Mouse (Mus musculus) erythroid progenitor cell, adult 5-6 weeks (primary cell): ENCODE data around the gene Oscar. TPM values are rescaled to one million over a fixed set of nuclear protein-coding genes. Genes with fewer than 3 reads are reported as not detected.
"Not testable (repeated sequence)": the region's sequence is repeated elsewhere in the genome, so short reads cannot be mapped to it uniquely, and the experiment has no call there.

Experiments
- ATAC-seq: replicated peaks from 2 replicates; pipeline ENCODE4 v1.8.0; 2016; ENCODE audit warnings: moderate number of reproducible peaks, mild to moderate bottlenecking, moderate TSS enrichment, inconsistent platforms; ENCODE audit not compliant: poor library complexity, low FRiP score, severe bottlenecking
- total RNA-seq, 2 experiments: library from RNA; stranded (forward) in 1 of 2; stranded (reverse) in 1 of 2; fragments of 150-400 nt in 1 of 2; fragments of 186-747, 209-891 nt in 1 of 2; gene quantifications; 2 replicates each; pipeline versions ENCODE4 v1.2.3 to v1.2.4; 2015 to 2017; ENCODE audit warnings: low replicate concordance in 2 of 2

The Oscar gene
- total RNA-seq, 2 experiments from 2014 or later, result not detected

- ATAC-seq, result no peak
Measured at GRCm38 (mm10) chr7:3614021-3614420, 1.9 kb downstream of the Oscar start.

DNA sequence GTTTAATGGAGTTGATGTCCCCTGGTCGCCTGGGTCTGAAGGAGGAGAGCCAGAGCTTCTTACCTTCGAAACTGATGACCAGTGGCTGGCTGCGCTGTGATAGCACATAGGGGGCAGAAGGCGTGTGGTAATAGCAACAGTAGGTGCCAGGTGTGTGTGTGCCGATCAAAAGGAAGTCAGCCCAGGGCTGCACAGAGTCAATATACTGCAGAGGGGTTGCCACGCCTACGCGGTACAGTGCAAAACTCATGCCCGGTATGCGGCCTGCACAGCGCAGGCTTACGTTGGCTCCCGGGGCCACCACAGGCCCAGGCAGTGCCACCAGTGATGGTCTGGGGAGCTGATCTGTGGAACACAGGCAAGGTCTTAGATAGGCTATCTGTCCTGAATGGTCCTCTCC, 5.0 kb downstream of the Oscar start:
- ATAC-seq, result no peak

DNA sequence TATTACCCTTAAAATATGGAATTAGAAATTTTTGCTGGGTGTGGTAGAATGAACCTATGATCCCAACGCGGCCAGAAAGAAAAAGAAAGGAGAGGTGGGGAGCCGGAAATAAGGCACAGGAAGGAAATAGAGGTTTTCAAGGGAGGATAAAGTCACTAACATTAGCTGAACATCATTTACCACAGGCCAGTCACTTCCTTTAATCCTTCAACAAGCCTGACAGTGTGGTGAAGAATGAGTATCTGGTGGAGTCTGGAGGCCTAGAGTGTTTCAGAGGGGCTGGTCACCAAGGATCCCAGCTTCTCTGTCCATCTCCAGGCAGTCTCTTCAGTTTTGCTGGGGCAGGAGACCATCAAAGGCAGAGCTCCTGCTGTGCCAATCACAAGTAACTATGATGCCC, 5.5 kb downstream of the Oscar start:
- no peak for ATAC-seq

DNA sequence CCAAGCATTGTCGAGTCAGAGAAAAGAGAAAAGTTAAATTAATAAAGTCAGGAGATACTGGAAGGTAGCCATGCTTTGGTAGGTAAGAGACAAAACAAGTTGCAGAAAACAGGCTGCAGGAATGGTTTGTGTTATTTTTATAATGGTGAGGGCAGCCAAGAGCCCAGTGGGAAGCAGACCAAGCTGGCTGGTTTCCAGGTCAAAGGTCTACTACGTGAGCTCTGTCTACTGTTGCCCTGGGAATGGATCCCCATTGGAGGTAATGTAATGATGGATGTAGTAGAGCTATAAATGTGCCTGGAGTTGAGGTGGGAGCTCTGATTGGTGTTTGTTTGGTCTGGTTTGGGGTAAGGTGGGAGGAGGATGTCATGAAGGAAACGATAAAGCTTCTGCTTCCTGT, 6.9 kb downstream of the Oscar start:
- no peak for ATAC-seq

DNA sequence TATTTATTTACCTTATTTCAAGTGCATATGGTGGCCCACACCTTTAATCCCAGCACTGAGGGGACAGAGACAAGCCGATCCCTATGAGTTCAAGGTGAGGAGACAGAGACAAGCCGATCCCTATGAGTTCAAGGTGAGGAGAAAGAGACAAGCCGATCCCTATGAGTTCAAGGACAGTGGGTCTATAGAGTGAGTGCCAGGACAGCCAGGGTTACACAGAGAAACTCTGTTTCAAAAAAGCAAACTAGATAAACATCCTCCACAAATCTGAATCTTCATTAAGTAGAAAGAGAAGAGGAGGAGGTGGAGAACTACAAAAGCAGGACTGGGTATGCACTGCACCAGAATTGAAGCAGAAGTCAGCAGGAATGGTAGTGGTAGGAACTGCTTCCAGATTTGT, 7.3 kb downstream of the Oscar start:
- no peak for ATAC-seq

GRCm38 (mm10) chr7:3607391-3607790, 8.6 kb downstream of the Oscar start:
- ATAC-seq, result no peak

DNA sequence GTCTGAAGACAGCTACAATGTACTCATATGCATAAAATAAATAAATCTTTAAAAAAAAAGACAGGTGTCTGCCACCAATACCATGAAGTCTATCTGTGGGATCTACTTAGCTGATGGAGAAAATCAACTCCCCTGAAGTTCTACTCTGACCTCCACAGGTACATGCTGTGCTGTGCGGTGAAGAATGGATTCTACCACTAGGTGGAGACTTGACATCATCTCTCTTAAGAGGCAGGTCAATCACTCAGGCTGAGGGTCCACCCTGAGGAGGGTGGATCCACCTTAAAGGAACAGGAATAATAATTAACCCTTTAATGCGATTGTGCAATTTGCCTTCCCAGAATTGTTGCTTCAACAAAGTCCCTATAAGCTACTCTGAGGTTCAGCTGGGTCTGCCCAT, 9.2 kb downstream of the Oscar start:
- ATAC-seq, result no peak

DNA sequence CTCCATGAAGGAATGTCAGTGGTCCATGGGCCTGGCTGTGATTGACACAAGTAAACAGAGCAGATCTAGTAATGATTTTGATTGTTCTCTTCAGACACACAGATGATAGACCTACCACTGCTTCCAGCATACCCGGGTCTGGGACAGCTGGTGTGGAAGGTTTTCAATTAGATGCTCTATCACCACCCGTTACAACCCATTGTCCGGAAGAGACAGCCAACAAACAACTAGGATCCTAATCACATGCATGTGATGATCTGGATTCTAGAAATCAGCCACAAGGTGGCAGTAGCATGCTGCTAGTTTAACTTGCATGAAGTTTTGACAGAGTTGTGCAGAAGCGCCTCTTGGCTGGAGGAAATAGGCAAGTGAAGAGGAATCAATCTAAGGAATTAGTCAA, 14.8 kb downstream of the Oscar start:
- no peak for ATAC-seq

DNA sequence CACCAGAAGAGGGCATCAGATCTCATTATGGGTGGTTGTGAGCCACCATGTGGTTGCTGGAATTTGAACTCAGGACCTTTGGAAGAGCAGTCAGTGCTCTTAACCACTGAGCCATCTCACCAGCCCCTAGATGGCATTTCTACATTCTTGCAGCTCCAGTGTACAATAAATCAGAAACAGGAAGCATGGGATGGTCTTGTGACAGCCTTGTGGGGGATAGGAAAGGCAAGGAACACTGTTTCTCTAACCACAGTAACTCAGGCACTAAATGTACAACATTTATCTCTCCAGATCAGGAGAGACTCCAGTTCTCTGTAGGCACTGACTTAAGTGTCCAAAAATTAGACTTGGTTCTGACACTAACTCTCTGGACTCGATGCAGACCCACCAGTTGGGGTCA, 18.2 kb downstream of the Oscar start:
- ATAC-seq, result not testable (repeated sequence)

DNA sequence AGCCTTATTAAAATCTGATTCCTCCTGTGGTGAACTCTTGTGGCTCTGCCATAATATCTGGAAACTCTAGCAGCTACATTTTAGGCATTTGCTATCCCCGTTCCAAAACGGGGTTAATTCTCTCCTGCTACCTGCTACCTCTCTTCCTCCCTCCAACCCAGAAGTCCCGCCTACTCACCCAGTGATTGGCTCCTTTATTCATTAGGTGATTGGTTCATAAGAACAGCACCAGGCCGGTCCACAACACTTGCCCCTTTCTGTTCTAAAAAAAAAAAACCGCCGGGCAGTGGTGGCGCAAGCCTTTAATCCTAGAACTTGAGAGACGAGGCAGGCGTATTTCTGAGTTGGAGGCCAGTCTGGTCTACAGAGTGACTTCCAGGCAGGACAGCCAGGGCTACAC, 20.8 kb downstream of the Oscar start:
- no peak for ATAC-seq

- no peak for ATAC-seq
Measured at GRCm38 (mm10) chr7:3594686-3595085, 21.3 kb downstream of the Oscar start.

DNA sequence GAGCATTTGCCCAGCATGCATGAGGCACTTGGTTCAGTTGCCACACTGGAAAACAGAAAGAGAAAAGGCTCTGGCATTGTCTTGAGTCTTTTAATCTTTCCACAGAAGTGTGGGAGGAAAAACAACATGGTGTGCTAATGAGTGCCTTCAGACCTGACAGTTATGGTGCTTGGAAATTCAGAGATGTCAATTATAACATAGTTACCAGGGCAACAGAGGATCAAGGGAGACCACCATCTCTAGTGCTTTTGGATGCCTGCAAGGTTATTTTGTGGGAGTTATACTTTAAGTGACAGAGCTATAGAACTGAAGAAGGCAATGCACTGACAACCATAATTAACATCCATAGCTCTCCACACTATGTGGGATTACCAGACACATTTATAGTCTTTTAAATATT, 22.1 kb downstream of the Oscar start:
- ATAC-seq, result no peak

DNA sequence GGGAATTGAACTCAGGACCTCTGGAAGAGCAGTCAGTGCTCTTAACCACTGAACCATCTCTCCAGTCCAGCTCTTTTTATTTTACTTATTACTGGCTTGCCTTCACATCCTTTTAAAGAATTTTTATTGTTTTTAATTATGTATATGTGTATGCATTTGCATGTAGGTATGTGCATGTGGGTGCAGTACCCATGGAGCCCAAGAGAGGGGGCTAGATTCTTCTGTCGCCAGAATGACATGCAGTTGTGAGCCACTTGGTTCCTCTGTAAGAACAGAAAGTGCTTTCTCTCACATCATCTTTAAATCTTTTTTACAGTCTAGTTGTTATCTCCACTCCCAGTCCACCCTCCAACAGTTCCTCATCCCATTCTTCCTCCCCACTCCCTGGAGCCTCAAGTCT, 24.4 kb downstream of the Oscar start:
- no peak for ATAC-seq

DNA sequence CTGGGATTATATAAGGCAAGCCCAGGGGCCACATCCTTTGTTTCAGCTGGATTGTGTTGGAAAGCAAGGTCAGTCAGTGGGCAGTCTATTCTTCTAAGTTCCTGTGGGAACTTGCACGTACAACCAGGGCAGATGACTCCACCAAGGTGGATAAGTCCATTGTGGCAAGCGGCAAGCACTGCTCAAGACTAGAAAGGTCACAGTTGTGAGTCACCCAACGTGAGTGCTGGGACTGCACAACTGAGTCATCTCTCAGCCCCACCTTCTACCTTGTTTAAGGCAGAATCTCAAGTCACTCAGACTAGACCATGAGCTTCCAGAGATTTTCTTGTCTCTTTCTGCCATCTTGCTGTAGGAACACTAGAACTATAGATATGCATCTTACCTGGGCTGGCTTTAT, 25.4 kb downstream of the Oscar start:
- ATAC-seq, result no peak

DNA sequence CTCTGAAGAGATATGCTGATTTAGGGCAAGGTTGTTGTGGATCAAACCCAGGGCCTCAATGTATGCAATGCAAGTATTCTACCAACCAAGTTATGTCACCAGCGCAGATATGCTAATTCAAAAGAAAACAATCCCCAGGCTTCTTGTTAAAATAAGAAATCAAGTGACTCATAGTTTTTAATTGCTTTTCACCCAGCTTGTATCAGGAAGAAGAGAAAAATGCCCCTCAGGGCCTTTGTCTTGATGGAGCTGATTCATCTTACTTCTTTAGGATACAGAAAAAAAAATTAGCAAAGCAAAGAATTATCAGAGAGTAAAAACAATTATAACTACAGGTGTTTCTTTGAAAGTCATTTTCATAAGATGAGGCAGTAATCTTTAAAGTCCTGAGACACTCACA, 28.7 kb downstream of the Oscar start:
- no peak for ATAC-seq

DNA sequence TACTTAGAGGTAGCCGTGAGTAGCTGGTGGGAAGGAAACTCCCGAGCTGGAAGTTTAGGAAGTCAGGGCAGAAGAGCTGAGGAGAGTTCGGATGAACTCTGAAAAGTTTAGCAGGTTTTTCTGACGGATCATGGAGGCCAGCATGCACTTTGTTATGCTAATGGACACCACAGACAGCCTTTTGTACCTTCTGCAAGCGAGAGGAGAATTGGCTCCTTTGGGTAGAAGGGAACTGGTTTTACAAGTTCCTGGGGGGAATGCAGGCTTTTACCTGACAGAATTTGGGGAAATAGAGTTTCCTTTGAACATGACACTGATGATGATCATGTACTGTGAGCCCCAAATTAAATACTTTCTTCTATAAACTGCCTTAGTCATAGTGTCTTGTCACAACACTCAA, 29.7 kb downstream of the Oscar start:
- no peak for ATAC-seq

- no peak for ATAC-seq
Measured at GRCm38 (mm10) chr7:3585763-3586162, 30.2 kb downstream of the Oscar start.

DNA sequence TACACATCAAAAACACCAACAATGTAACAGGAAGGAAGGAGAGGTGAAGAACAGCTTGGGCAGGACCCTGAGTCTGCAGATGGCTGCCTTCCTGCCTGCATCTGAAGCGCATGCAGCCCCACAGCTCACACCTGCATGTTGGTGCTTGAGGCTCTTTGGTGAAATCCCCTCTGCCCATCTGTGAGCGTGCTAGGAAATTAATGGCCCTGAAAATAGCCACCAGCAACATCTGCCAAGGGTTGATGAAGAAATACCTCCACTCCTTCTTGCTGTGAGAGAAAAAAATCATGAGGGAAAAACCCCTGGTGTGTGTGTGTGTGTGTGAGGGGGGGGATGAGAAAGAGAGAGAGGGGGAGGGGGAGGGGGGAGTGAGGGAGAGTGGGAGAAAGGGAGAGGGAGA, 35.9 kb downstream of the Oscar start:
- ATAC-seq, result no peak

DNA sequence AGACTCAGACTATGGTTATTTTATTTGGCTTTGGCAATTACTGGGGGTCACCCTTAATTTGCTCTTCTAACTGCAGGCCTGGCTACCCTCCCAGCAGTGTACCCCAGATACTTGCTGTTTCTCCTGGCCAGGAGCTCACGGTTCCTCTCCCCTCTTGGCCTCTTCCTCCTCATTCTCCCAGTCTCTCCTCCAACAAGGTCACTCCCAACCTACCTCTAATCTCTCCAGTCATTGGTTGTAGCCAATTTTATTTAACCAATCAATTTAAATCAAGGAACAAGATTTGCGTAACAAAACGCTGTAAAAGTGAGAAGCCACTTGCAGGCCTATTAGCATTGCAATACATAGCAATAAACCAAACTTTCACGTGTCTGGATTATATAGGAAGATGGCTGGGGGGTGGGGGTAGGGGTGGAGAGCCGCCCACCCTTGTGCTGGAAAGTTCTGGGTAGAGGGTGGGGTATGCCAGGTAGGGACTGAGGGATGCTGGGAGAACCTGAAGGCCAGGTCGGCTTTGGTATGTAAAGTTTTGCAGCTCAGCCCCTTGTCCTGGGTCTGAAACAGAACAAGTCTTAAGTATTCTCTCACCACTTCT, 36.9 kb downstream of the Oscar start:
- no peak for ATAC-seq

DNA sequence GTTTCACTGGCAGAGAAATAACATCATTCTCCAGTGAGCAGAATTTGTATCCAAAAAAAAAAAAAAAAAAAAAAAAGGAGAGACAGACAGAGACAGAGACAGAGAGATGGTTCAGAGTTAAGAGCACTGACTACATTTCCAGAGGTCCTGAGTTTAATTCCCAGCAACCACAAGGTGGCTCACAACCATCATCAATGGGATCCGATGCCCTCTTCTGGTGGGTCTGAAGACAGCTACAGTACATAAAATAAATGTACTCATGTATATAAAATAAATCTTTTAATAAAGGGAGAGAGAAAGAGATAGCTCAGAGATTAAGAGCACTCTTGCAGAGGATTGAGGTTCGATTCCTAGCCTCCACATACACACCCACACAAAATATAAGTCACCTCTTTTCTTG, 37.8 kb downstream of the Oscar start:
- ATAC-seq, result no peak

DNA sequence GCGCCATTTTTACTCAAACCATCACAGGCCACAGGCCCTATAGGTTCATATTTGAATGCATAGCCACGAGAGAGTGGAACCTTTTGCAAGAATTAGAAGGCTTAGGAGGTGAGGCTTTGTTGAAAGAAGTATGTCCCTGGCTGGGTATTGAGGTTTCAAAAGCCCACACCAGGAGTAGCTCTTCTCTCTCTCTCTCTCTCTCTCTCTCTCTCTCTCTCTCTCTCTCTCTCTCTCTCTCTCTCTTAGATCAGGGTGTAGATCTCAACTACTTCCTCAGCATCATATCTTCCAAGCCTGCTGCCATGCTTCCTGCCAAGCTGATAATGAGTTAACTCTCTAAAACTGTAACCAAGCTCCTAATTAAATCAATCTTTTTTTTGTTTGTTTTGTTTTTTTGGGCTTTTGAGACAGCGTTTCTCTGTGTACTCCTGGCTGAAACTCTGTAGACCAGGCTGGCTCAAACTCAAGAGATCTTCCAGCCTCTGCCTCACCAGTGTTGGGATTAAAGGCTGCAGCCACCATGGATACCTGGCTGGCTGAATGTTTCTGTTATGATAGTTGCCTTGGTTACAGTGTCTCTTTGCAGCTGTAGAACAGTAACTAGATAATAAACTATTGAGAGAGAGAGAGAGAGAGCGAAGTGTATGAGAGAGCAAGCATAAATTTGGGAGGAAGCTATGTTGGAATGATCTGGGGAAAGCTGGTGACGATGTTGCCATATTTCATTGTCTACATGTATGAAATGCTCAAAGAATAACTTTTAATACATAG, 39.4 kb downstream of the Oscar start:
- no peak for ATAC-seq

- ATAC-seq, result no peak
Measured at GRCm38 (mm10) chr7:3574216-3574615, 41.7 kb downstream of the Oscar start.
